Mouse (Mus musculus): ENCODE measurements at regions not wholly inside any gene's neighbourhood (a gene's known extent, or its start where the extent isn't known, plus 50 kb on each side); places are given as distances from the start of the nearest gene placed in this dataset.

GRCm38 (mm10) chr9:115746436-115746835, 162.8 kb upstream of the Gadl1 start:
- no peaks in the 10 kb centered on the region for H3K4me1 ChIP-seq (replicated peaks)
- H3K36me3 ChIP-seq, result no peaks in the 10 kb centered on the region
- no peaks in the 10 kb centered on the region for H3K27me3 ChIP-seq
- 49% methylated on average over 9 of the region's 9 CpGs for WGBS
- no peak overlapping the region for H3K27ac ChIP-seq
- no peak overlapping the region for H3K4me2 ChIP-seq
- no peak for ATAC-seq (replicated peaks; ENCODE audit: insufficient number of reproducible peaks, insufficient read depth, low FRiP score, low read depth)
- H3K9ac ChIP-seq, result no peak overlapping the region
- H3K9me3 ChIP-seq (replicated peaks), result no peaks in the 10 kb centered on the region
- no peak overlapping the region for H3K4me3 ChIP-seq

- no peak overlapping the region for H3K4me3 ChIP-seq
- H3K9me3 ChIP-seq (replicated peaks), result no peaks in the 10 kb centered on the region
- ATAC-seq (replicated peaks; ENCODE audit: insufficient number of reproducible peaks, insufficient read depth, low FRiP score, low read depth), result peak; percentile 75
- 7% methylated on average over 2 of the region's 2 CpGs for WGBS
- H3K4me1 ChIP-seq (replicated peaks), result peaks cover 20% of the 10 kb centered on the region
- H3K27me3 ChIP-seq, result no peaks in the 10 kb centered on the region
- no peaks in the 10 kb centered on the region for H3K36me3 ChIP-seq
- H3K9ac ChIP-seq, result no peak overlapping the region
- H3K27ac ChIP-seq, result peak overlapping the region; percentile 35; the same call in 1 of the 2 replicates
- peak overlapping the region; percentile 21 for H3K4me2 ChIP-seq
These were observed 148.8 kb upstream of the Gadl1 start for GRCm38 (mm10) chr9:115760496-115760895.

GRCm38 (mm10) chr9:115764136-115764535, 145.1 kb upstream of the Gadl1 start:
- Histone ChIP-seq H3K9ac (no peak overlapping the region), H3K27me3 (no peaks in the 10 kb centered on the region), H3K4me1 (replicated peaks) (peaks cover 20% of the 10 kb centered on the region), H3K36me3 (no peaks in the 10 kb centered on the region), H3K4me2 (peak overlapping the region; percentile 37), H3K27ac (peak overlapping the region; percentile 19; the same call in 1 of the 2 replicates), H3K9me3 (replicated peaks) (no peaks in the 10 kb centered on the region), H3K4me3 (peak overlapping the region; percentile 2; the same call in 1 of the 2 replicates)
- no peak for ATAC-seq (replicated peaks; ENCODE audit: insufficient number of reproducible peaks, insufficient read depth, low FRiP score, low read depth)
- WGBS, result 34% methylated on average over 5 of the region's 5 CpGs

- no peak overlapping the region for H3K9ac ChIP-seq
- no peaks in the 10 kb centered on the region for H3K9me3 ChIP-seq (replicated peaks)
- no peak overlapping the region for H3K4me2 ChIP-seq
- no peaks in the 10 kb centered on the region for H3K27me3 ChIP-seq
- no peaks in the 10 kb centered on the region for H3K36me3 ChIP-seq
- no peak overlapping the region for H3K4me3 ChIP-seq
- H3K4me1 ChIP-seq (replicated peaks), result peaks cover 8% of the 10 kb centered on the region
- no peak overlapping the region for H3K27ac ChIP-seq
- 75% methylated on average over 6 of the region's 6 CpGs for WGBS
- no peak for ATAC-seq (replicated peaks; ENCODE audit: insufficient number of reproducible peaks, insufficient read depth, low FRiP score, low read depth)
These were observed 142.8 kb upstream of the Gadl1 start for GRCm38 (mm10) chr9:115766471-115766870.

- Histone ChIP-seq H3K4me2 (no peak overlapping the region), H3K36me3 (no peaks in the 10 kb centered on the region), H3K4me3 (no peak overlapping the region), H3K4me1 (replicated peaks) (peaks cover 5% of the 10 kb centered on the region), H3K9me3 (replicated peaks) (no peaks in the 10 kb centered on the region), H3K27ac (no peak overlapping the region), H3K27me3 (no peaks in the 10 kb centered on the region), H3K9ac (no peak overlapping the region)
- WGBS, result 73% methylated on average over 8 of the region's 8 CpGs
- no peak for ATAC-seq (replicated peaks; ENCODE audit: insufficient number of reproducible peaks, insufficient read depth, low FRiP score, low read depth)
These were observed 134.1 kb upstream of the Gadl1 start for GRCm38 (mm10) chr9:115775112-115775511.

GRCm38 (mm10) chr9:115775858-115776257, 133.4 kb upstream of the Gadl1 start:
- no peaks in the 10 kb centered on the region for H3K27me3 ChIP-seq
- H3K4me3 ChIP-seq, result no peak overlapping the region
- H3K36me3 ChIP-seq, result no peaks in the 10 kb centered on the region
- peaks cover 5% of the 10 kb centered on the region for H3K4me1 ChIP-seq (replicated peaks)
- no peak overlapping the region for H3K9ac ChIP-seq
- no peak overlapping the region for H3K27ac ChIP-seq
- H3K4me2 ChIP-seq, result no peak overlapping the region
- no peaks in the 10 kb centered on the region for H3K9me3 ChIP-seq (replicated peaks)
- WGBS, result 84% methylated on average over 7 of the region's 7 CpGs
- no peak for ATAC-seq (replicated peaks; ENCODE audit: insufficient number of reproducible peaks, insufficient read depth, low FRiP score, low read depth)

GRCm38 (mm10) chr9:115777097-115777864, 132.0 kb upstream of the Gadl1 start:
- WGBS, result 77% methylated on average over 9 of the region's 9 CpGs
- H3K9ac ChIP-seq, result no peak overlapping the region
- no peak overlapping the region for H3K4me2 ChIP-seq
- peaks cover 5% of the 10 kb centered on the region for H3K4me1 ChIP-seq (replicated peaks)
- no peak for ATAC-seq (replicated peaks; ENCODE audit: insufficient number of reproducible peaks, insufficient read depth, low FRiP score, low read depth)
- H3K27me3 ChIP-seq, result no peaks in the 10 kb centered on the region
- no peak overlapping the region for H3K27ac ChIP-seq
- no peaks in the 10 kb centered on the region for H3K9me3 ChIP-seq (replicated peaks)
- no peak overlapping the region for H3K4me3 ChIP-seq
- H3K36me3 ChIP-seq, result no peaks in the 10 kb centered on the region

- 35% methylated on average over 5 of the region's 5 CpGs for WGBS
- no peak for ATAC-seq (replicated peaks; ENCODE audit: insufficient number of reproducible peaks, insufficient read depth, low FRiP score, low read depth)
- no peak overlapping the region for H3K4me3 ChIP-seq
- H3K27ac ChIP-seq, result no peak overlapping the region
- H3K36me3 ChIP-seq, result no peaks in the 10 kb centered on the region
- no peak overlapping the region for H3K9ac ChIP-seq
- no peaks in the 10 kb centered on the region for H3K27me3 ChIP-seq
- H3K4me1 ChIP-seq (replicated peaks), result peaks cover 5% of the 10 kb centered on the region
- no peaks in the 10 kb centered on the region for H3K9me3 ChIP-seq (replicated peaks)
- no peak overlapping the region for H3K4me2 ChIP-seq
These were observed 130.4 kb upstream of the Gadl1 start for GRCm38 (mm10) chr9:115778862-115779261.

- Histone ChIP-seq H3K9me3 (replicated peaks) (no peaks in the 10 kb centered on the region), H3K36me3 (no peaks in the 10 kb centered on the region), H3K4me1 (replicated peaks) (no peaks in the 10 kb centered on the region), H3K27me3 (no peaks in the 10 kb centered on the region), H3K27ac (no peak overlapping the region), H3K4me3 (no peak overlapping the region), H3K4me2 (no peak overlapping the region), H3K9ac (no peak overlapping the region)
- 92% methylated on average over 3 of the region's 3 CpGs for WGBS
- no peak for ATAC-seq (replicated peaks; ENCODE audit: insufficient number of reproducible peaks, insufficient read depth, low FRiP score, low read depth)
These were observed 109.9 kb upstream of the Gadl1 start for GRCm38 (mm10) chr9:115799330-115799729.

- Histone ChIP-seq H3K36me3 (no peaks in the 10 kb centered on the region), H3K4me1 (replicated peaks) (no peaks in the 10 kb centered on the region), H3K27ac (no peak overlapping the region), H3K27me3 (no peaks in the 10 kb centered on the region), H3K4me3 (no peak overlapping the region), H3K9me3 (replicated peaks) (no peaks in the 10 kb centered on the region), H3K4me2 (no peak overlapping the region), H3K9ac (no peak overlapping the region)
- no peak for ATAC-seq (replicated peaks; ENCODE audit: insufficient number of reproducible peaks, insufficient read depth, low FRiP score, low read depth)
- 49% methylated on average over 6 of the region's 6 CpGs for WGBS
These were observed 108.6 kb upstream of the Gadl1 start for GRCm38 (mm10) chr9:115800624-115801023.

- WGBS, result 82% methylated on average over 3 of the region's 3 CpGs
- H3K4me1 ChIP-seq (replicated peaks), result no peaks in the 10 kb centered on the region
- no peak overlapping the region for H3K4me3 ChIP-seq
- no peak overlapping the region for H3K27ac ChIP-seq
- no peaks in the 10 kb centered on the region for H3K27me3 ChIP-seq
- no peaks in the 10 kb centered on the region for H3K36me3 ChIP-seq
- ATAC-seq (replicated peaks; ENCODE audit: insufficient number of reproducible peaks, insufficient read depth, low FRiP score, low read depth), result no peak
- no peaks in the 10 kb centered on the region for H3K9me3 ChIP-seq (replicated peaks)
- H3K9ac ChIP-seq, result no peak overlapping the region
- no peak overlapping the region for H3K4me2 ChIP-seq
These were observed 106.2 kb upstream of the Gadl1 start for GRCm38 (mm10) chr9:115803071-115803470.

- ATAC-seq (replicated peaks; ENCODE audit: insufficient number of reproducible peaks, insufficient read depth, low FRiP score, low read depth), result no peak
- no peaks in the 10 kb centered on the region for H3K4me1 ChIP-seq (replicated peaks)
- H3K4me2 ChIP-seq, result no peak overlapping the region
- H3K27ac ChIP-seq, result no peak overlapping the region
- H3K36me3 ChIP-seq, result no peaks in the 10 kb centered on the region
- H3K27me3 ChIP-seq, result no peaks in the 10 kb centered on the region
- 52% methylated on average over 4 of the region's 4 CpGs for WGBS
- no peak overlapping the region for H3K9ac ChIP-seq
- no peak overlapping the region for H3K4me3 ChIP-seq
- H3K9me3 ChIP-seq (replicated peaks), result no peaks in the 10 kb centered on the region
These were observed 104.0 kb upstream of the Gadl1 start for GRCm38 (mm10) chr9:115805224-115805623.
